Mouse (Mus musculus) right cerebral cortex, postnatal 36 days (tissue): Measurements from ENCODE around the gene Nr4a1.
A peak's percentile ranks its signal among the peaks of the same experiment; 100 is the strongest.

Experiments
- DNase-seq, 2 experiments: peaks; one replicate each; pipeline ENCODE4 v3.0.0; 2022; ENCODE audit warnings: low spot score in 2 of 2, mixed read lengths in 1 of 2

Gene Nr4a1

GRCm38 (mm10) chr15:101255842-101256462, 1.9 kb downstream of the Nr4a1 start:
- no peak for DNase-seq

DNA sequence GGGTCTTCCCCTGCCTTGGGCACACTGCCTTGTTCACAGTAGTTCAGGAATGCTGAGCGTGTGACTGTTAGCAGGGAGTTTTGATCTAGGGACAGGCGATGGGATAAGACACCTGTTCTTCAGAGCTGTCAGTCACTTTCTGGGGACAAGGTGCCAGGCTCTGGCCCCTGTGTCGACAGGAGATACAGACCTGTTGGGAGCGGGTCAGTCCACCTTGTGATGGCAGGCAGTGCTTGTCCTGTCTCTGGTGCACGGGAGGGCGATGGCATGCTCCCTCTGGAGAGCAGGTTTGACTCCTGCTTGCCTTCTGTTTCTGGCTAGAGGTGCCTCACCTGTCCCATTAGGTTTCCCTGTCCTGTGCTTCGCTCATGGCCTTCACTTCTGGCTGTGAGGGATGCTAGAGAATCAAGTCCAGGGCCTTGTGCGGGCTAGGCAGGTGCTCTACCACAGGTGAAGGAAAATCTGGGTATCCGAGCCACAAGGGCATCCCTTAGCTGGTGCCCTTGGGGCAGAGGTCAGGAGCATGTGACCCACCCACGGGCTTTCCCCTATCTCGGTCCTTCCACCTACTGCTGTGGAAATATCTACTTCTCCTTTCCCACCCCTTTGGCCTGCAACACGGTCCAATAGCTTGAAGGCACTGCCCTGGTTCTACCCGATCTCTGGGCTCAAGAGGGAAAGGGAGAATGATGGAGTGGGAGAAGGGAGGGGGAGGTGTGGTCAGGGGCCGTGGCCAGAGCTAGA, 2.6 kb downstream of the Nr4a1 start:
- no peak for DNase-seq

DNA sequence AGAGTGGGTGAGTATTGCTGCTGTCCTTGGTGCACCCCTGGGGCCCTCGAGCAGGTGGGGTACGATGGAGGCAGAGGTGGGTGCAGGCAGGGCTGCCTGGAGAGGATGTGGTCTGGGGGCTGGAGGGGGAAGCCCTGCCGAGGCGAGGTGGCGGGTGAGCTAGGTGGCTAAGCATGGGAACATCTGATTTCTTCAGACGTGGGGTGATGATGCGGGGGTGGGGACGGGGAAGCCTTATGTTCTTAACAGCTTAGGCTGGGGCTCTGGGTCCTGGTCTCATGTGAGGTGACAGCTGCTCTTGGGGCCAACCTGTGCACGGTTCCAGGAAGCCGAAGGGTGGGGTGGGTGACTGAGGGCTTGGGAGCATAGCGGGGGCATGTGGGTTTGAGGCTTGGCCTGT, 4.4 kb downstream of the Nr4a1 start:
- DNase-seq: no peak

- no peak for DNase-seq
Observed at GRCm38 (mm10) chr15:101259922-101260321, 5.9 kb downstream of the Nr4a1 start.

GRCm38 (mm10) chr15:101260387-101260786, 6.3 kb downstream of the Nr4a1 start:
- no peak for DNase-seq

DNA sequence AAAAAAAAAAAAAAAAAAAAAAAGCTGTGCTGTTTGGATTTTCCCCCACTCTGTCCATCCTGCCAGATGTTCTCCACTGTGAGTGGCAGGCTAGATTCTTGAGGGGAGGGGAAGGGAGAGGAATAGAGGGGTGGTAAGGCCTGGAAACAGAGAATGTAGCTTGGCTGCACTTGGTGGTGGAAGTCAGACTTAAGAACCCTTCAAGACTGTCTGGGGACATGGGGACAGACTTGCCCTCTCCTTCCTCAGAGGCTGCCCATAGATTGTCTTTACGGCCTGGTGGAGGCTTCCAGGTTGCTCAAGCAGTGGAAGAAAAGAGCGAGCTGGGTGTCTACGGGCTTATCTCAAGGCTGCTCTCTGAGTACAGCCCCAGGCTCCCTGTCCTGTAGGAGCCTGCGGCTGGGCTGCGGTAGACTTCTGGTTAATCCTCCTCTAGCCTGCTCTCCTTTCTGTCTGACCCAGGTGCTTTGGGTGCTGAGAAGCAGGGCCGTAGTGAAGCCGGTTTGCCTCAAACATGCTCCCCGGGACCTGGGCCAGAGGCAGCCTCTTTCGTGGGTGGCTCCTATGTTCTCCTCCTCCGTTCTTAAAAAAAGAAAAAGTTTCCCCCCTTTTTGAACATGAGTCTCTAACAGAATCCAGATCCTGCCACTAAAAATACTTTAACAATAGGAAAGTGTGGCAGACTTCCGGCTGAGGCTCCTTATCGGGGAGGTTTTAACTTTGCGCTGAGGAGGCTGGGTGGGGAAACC, 7.0 kb downstream of the Nr4a1 start:
- DNase-seq: no peak

DNA sequence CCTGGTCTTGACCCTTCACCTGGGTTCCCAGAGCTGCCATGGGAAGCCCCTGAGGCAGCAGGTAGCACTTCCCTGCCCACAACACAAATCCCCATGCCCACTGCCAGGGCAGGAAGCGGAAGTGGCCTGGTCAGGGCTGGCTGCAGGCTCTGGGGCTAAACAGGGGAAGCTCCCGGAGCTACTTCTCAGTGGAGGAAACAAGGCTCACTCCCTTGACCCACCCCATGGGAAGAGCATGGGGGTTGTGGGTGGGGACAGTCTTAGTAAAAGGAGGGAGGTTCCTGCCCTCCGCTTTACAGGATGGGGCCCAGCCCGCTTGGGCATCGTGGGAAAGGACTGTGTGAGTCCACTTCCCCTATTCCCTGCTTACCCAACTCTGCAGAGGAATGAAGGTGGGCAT, 8.4 kb downstream of the Nr4a1 start:
- no peak for DNase-seq

- peak; percentile 91 to 94 for DNase-seq
Observed at GRCm38 (mm10) chr15:101266132-101266963, 12.3 kb downstream of the Nr4a1 start.

- DNase-seq: no peak
Observed at GRCm38 (mm10) chr15:101267053-101268032, 13.3 kb downstream of the Nr4a1 start.

GRCm38 (mm10) chr15:101270101-101270820, 16.2 kb downstream of the Nr4a1 start:
- no peak for DNase-seq

DNA sequence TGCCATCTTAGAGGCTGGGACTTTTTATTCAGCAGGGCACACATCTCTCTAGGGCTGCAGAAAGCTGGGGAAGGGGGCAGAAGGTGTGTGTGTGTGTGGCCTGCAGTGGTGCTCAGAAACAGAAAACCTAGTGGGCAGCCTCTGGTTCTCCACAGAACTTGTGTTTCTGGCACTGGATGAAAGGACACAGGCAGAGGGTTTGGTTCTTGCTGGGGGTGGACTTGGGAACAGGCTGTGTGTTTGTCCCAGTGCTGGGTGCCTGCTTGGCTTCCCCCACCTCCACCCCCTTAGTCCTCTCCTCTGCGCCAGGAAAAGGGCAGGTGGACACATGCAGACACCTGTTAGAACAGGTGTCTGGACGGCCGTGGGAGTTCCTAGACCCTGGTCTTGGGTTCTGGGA, 17.0 kb downstream of the Nr4a1 start:
- DNase-seq: no peak

GRCm38 (mm10) chr15:101271513-101271912, 17.4 kb downstream of the Nr4a1 start:
- no peak for DNase-seq

GRCm38 (mm10) chr15:101274380-101274779, 20.3 kb downstream of the Nr4a1 start:
- no peak for DNase-seq

- DNase-seq: peak in 1 of 2 experiments; percentile 51
Observed at GRCm38 (mm10) chr15:101277351-101277899, 23.4 kb downstream of the Nr4a1 start.

- no peak for DNase-seq
Observed at GRCm38 (mm10) chr15:101278589-101278988, 24.5 kb downstream of the Nr4a1 start.

DNA sequence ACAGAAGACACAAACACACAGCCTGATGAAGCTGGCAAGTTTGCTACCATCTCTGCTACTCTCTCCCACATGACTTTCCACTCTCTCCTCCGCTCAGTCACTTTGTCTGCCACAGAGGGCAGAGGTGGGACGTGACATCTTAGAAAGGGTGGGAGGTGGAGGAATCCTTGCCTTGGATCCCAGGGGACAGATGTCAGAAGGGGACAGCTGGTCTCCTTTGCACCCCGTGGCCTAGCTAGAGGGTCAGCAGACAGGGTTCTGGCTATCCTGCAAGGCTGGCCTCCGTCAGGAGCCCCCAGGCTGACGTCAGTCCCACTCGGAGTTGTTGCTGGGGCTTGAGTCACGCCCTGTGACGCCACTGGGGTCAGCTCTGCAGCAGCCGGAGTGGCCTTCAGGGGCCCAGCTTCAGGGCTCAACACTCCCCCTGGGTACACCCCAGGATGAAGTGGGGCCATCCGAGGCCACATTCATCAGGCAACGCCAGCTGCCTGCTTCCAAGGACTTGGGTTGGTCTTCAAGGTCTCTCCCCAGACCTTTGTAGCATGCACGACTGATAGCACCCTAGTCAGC, 25.4 kb downstream of the Nr4a1 start:
- no peak for DNase-seq

DNA sequence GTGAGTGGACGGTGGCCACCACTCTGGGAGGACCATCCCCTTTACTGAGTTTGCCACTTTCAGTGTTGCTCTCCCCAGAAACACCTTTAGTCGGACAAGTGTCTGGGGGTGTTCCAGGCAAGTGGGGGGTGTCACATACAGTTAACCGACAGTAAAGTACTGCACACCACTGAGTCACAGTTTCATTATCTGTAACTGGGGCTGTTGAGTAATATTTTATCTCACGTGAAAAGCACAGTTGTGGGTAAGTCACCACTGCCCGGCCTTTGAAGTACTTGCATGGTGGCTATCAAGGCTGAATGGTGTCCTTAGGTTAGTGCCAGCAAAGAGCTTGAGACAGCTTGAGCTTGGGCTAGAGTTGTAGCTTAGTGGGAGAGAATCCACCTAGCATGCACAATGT, 28.4 kb downstream of the Nr4a1 start:
- DNase-seq: no peak

- DNase-seq: no peak
Observed at GRCm38 (mm10) chr15:101283183-101283910, 29.3 kb downstream of the Nr4a1 start.
